Mouse (Mus musculus): ENCODE measurements at regions not wholly inside any gene's neighbourhood (a gene's known extent, or its start where the extent isn't known, plus 50 kb on each side); places are given as distances from the start of the nearest gene placed in this dataset.
A peak's percentile ranks its signal among the peaks of the same experiment; 100 is the strongest.

GRCm38 (mm10) chr14:108464192-108464591, 449.8 kb downstream of the Slitrk1 start:
- Histone ChIP-seq H3K27ac (ENCODE audit: low read depth, low read length) (no peak overlapping the region), H3K4me1 (replicated peaks; ENCODE audit: control insufficient read depth, insufficient read depth, low read length) (no peaks in the 10 kb centered on the region), H3K9ac (ENCODE audit: low read length) (no peak overlapping the region), H3K4me2 (ENCODE audit: low read depth, low read length, severe bottlenecking) (no peak overlapping the region), H3K36me3 (ENCODE audit: control insufficient read depth, insufficient read depth, low read length) (no peaks in the 10 kb centered on the region), H3K27me3 (ENCODE audit: control insufficient read depth, insufficient read depth, low read length) (no peaks in the 10 kb centered on the region), H3K9me3 (ENCODE audit: control insufficient read depth, low read length) (no peaks in the 10 kb centered on the region), H3K4me3 (ENCODE audit: low read depth, low read length) (no peak overlapping the region)
- no peak for DNase-seq (ENCODE audit: low spot score)
- no peak for ATAC-seq (replicated peaks; ENCODE audit: low FRiP score)
- WGBS, result 64% methylated on average over 1 of the region's 1 CpGs

- WGBS, result 82% methylated on average over 6 of the region's 6 CpGs
Measured at GRCm38 (mm10) chr14:108459356-108459755, 454.6 kb downstream of the Slitrk1 start.

GRCm38 (mm10) chr14:108437019-108437418, 476.9 kb downstream of the Slitrk1 start:
- Histone ChIP-seq H3K4me2 (ENCODE audit: low read depth, low read length, severe bottlenecking) (no peak overlapping the region), H3K27ac (ENCODE audit: low read depth, low read length) (no peak overlapping the region), H3K9me3 (ENCODE audit: control insufficient read depth, low read length) (no peaks in the 10 kb centered on the region), H3K36me3 (ENCODE audit: control insufficient read depth, insufficient read depth, low read length) (no peaks in the 10 kb centered on the region), H3K4me3 (ENCODE audit: low read depth, low read length) (no peak overlapping the region), H3K4me1 (replicated peaks; ENCODE audit: control insufficient read depth, insufficient read depth, low read length) (no peaks in the 10 kb centered on the region), H3K27me3 (ENCODE audit: control insufficient read depth, insufficient read depth, low read length) (no peaks in the 10 kb centered on the region), H3K9ac (ENCODE audit: low read length) (no peak overlapping the region)
- 24% methylated on average over 2 of the region's 2 CpGs for WGBS
- DNase-seq (ENCODE audit: low spot score) (no peak), ATAC-seq (replicated peaks; ENCODE audit: low FRiP score) (no peak)

More at GRCm38 (mm10) chr14:108459356-108459755, 454.6 kb downstream of the Slitrk1 start:
- DNase-seq (ENCODE audit: low spot score) (no peak), ATAC-seq (replicated peaks; ENCODE audit: low FRiP score) (no peak)
- no peak overlapping the region for H3K9ac ChIP-seq (ENCODE audit: low read length)
- H3K27me3 ChIP-seq (ENCODE audit: control insufficient read depth, insufficient read depth, low read length), result no peaks in the 10 kb centered on the region
- H3K4me1 ChIP-seq (replicated peaks; ENCODE audit: control insufficient read depth, insufficient read depth, low read length), result no peaks in the 10 kb centered on the region
- H3K27ac ChIP-seq (ENCODE audit: low read depth, low read length), result no peak overlapping the region
- no peak overlapping the region for H3K4me3 ChIP-seq (ENCODE audit: low read depth, low read length)
- H3K9me3 ChIP-seq (ENCODE audit: control insufficient read depth, low read length), result no peaks in the 10 kb centered on the region
- no peak overlapping the region for H3K4me2 ChIP-seq (ENCODE audit: low read depth, low read length, severe bottlenecking)
- no peaks in the 10 kb centered on the region for H3K36me3 ChIP-seq (ENCODE audit: control insufficient read depth, insufficient read depth, low read length)

- WGBS, result 44% methylated on average over 2 of the region's 2 CpGs
- no peaks in the 10 kb centered on the region for H3K27me3 ChIP-seq (ENCODE audit: control insufficient read depth, insufficient read depth, low read length)
- H3K36me3 ChIP-seq (ENCODE audit: control insufficient read depth, insufficient read depth, low read length), result no peaks in the 10 kb centered on the region
- no peak overlapping the region for H3K9ac ChIP-seq (ENCODE audit: low read length)
- DNase-seq (ENCODE audit: low spot score), result no peak
- H3K27ac ChIP-seq (ENCODE audit: low read depth, low read length), result no peak overlapping the region
- ATAC-seq (replicated peaks; ENCODE audit: low FRiP score), result peak; percentile 86
- no peaks in the 10 kb centered on the region for H3K4me1 ChIP-seq (replicated peaks; ENCODE audit: control insufficient read depth, insufficient read depth, low read length)
- H3K9me3 ChIP-seq (ENCODE audit: control insufficient read depth, low read length), result no peaks in the 10 kb centered on the region
- H3K4me2 ChIP-seq (ENCODE audit: low read depth, low read length, severe bottlenecking), result no peak overlapping the region
- no peak overlapping the region for H3K4me3 ChIP-seq (ENCODE audit: low read depth, low read length)
Measured at GRCm38 (mm10) chr14:108405113-108405512, 508.8 kb downstream of the Slitrk1 start.

- Histone ChIP-seq H3K4me1 (replicated peaks; ENCODE audit: control insufficient read depth, insufficient read depth, low read length) (no peaks in the 10 kb centered on the region), H3K9ac (ENCODE audit: low read length) (no peak overlapping the region), H3K36me3 (ENCODE audit: control insufficient read depth, insufficient read depth, low read length) (no peaks in the 10 kb centered on the region), H3K4me3 (ENCODE audit: low read depth, low read length) (no peak overlapping the region), H3K9me3 (ENCODE audit: control insufficient read depth, low read length) (no peaks in the 10 kb centered on the region), H3K27ac (ENCODE audit: low read depth, low read length) (no peak overlapping the region), H3K4me2 (ENCODE audit: low read depth, low read length, severe bottlenecking) (no peak overlapping the region), H3K27me3 (ENCODE audit: control insufficient read depth, insufficient read depth, low read length) (no peaks in the 10 kb centered on the region)
- WGBS, result 59% methylated on average over 2 of the region's 2 CpGs
- DNase-seq (ENCODE audit: low spot score) (no peak), ATAC-seq (replicated peaks; ENCODE audit: low FRiP score) (no peak)
Measured at GRCm38 (mm10) chr14:108403466-108403865, 510.5 kb downstream of the Slitrk1 start.
